Mouse (Mus musculus) testis, postnatal 10 days (tissue): ENCODE measurements at regions not wholly inside any gene's neighbourhood (a gene's known extent, or its start where the extent isn't known, plus 50 kb on each side); places are given as distances from the start of the nearest gene placed in this dataset.

Source experiments
- DNase-seq: peaks from one replicate; pipeline ENCODE4 v3.0.0; 2021; ENCODE audit warnings: low spot score

DNA sequence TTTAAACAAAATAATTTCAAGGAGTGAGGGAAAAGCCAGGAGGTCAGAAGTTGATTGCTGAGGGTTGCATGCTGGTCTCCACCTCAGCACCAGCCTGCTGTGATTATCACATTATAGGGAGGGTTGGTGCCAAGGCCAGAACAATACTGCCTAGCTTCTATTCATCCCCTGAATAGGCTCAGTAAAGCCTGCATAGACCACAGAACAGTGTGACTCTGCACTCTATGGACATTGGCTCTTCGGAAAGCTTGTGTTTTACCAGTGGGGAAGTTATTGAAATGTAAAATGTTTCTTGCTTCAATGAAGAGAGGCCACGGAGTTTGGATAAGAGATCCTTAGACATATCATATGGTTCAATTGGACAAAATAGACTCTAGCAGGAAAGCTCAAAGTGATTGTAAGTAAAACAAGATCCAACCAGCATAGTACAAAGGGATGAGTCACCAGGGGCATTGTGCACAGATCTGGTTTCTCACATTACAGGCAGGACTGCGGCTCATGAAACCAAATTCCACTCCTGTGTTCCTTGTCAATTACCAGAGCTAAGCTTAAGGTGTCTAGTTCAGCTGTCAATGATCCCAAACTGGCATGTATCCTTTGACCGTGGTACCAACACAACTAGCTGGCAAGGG, 320.8 kb upstream of the Cd180 start:
- DNase-seq = no peak

DNA sequence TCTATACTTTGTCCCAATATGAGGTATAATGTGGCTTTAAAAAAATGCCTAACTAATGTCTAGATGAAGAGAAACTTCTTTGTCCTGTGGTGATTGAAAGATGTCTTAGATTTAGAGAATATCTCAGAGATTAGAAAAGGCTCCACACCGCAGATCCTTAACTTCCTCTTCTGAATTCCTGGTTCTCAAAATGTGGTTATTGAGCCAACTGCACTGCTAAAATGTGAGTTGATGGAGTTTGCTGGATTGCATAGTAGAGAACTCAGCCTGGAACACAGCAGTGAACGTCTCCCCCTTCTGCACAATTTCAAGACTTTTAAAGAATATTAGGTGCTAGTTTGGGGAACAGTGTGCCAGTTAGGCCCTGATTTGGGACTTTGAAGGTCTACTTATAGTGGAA, 312.7 kb upstream of the Cd180 start:
- DNase-seq = no peak

DNA sequence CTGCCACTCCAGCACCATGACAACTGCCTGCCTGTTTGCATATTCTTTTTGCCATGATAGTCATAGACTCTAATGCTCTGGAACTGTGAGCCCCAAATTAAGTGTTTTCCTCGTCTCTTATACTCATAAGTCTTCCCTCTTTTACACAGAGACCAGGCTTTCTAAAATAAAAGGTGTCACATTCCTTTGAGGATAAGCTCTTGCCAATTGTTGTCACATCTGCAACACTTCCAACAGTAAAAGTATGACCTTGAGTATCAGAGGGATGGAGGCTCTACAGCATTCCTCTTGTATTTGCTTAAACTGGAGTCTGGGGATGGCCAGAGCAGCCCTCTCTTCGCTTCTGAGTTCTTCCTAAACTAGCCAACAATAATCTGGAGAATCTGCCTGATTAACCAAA, 301.4 kb upstream of the Cd180 start:
- DNase-seq = no peak

DNA sequence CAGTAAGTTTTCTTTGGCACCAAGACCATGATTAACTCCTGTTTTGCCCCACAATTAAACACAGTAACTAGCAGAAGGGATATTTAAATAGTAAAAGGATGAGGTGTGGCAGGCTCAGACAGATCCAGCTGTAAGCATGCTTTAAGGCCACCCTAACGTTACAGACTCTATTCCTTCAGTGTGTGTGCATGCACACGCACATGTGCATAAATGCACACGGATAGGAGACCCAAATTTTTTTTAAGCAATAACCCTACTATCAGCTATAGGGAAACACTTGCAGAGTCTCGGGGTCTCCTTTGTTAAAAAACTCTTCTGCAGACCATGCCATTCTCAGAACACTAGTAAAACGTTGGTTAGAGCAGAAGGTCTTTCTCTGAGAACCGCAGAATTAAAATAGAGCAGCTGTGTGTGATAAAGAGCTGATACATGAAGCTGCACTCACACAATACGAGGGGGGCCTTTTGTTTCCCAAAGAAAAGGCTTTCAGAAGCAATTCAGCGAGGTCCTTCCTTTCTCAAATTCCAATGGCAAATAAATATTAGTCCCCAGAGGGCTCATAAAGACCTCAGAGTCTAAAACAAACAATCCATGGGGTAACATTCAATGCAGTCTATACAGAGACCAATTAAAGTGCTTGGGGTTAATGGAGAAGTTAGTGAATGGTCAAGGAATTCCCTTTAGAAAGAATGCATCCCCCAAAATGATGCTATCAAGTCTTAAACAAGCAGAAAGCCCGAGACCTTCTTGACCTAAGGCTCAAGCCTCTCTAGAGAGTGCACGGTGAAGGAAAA, 300.3 kb upstream of the Cd180 start:
- no peak for DNase-seq

DNA sequence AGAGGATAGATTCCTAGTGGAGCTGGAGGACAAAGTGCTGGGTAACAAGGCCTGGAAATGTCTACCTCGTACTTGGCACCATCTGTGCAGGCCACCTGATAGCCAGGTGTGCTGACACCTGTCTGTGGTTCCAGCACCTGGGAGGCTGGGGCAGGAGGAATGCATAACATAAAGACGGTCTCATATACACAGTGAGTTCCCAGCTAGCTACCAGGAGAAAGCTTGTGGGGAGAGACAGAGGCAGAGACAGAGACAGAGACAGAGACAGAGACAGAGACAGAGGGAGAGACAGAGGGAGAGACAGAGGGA, 299.7 kb upstream of the Cd180 start:
- no peak for DNase-seq

DNA sequence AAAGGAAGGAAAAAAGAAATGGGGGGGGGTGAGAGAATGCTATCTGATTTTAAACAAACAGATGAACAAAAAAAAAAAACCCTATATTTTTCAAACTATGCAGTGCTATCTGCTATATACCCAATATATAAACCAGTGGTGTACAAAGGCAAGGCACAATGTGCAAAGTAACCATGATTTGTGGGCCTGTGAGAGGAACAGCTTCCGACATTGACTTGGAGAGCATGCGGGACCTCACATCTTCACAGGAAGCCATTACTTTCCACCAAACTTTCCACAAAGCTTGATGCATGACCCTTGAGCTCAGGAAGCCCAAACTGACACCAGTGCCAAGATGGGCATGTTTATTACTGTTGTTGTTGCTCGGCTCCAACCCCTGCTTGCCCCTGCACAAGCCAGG, 299.3 kb upstream of the Cd180 start:
- DNase-seq = no peak

DNA sequence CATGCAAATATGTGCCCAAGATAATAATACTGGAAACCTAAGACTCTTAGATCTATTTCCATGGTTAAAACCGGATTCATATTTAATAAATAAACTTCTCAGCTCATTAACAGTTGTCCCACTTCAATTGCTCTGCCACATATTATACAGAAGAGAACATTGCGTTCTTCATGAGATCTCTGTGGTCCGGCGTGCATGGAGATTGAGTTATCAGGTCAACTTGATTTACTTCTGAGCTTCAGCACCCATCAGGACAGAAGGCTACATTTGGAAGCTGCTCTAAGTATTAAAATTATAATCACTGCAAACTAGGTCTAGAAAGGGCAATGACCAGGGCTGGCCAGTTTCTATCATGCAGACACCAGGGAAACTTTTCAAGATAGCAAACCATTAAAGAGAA, 295.9 kb upstream of the Cd180 start:
- no peak for DNase-seq

DNA sequence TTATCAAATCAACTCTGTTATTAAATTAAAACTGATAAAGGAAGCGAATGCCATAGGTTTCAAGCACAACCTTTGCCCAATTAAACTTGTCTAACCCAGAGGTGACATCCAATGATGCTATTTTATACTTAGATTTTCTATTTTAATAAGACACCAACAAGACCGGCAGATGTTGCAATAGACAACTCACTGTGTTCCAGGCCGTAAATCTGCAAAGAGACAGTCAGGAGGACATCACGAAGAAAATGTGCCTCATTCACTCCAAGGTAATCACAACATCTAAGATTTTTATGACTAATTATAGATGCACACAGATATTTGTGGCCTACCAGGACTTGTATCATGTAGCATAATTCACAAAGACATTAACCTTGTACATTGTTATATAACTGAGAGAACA, 281.5 kb upstream of the Cd180 start:
- DNase-seq = no peak

DNA sequence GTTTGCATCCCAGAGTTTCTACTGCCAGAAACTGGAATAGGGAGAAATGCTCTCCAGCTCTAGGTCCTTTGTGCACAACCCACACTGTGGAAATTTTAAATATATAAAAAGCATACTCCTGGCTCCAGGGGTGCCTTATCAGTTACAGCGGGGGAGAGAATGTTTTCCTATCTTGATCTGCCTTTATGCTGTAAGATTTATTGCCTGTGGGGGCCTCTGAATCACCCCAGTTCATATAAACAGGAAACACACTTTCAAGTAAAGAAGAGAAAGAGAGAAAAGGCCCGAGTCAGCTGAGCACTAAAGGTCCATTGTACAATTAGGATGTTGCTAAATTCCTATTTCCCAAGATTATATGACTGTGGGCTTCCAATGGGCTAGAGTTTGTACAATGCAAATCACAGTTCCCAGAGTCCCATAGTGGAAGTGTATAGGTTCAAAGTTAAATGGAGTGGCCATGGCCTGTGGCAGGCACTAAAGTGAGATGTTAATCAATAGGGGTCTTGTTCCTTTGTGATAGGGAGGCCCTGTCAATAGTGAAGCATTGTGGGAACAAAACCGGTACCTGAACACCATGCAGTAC, 258.9 kb upstream of the Cd180 start:
- no peak for DNase-seq

DNA sequence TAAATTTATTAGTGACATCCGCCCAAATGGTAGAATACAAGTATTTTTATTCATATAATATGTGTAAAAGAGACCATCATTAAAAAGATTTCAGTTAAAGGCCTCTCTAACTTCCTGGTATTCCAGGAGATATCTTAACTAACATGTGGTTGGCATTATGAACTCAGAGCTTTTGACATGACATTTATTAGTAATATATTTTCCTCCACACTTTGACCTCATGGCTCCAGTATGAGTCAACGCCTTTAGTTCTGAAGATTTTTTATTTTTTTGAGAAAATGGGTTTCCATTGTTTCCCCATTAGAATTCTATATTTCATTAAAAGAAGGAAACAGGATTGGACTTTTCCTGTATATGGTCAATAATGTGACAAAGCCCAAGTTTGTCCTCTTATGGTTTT, 250.7 kb upstream of the Cd180 start:
- no peak for DNase-seq

DNA sequence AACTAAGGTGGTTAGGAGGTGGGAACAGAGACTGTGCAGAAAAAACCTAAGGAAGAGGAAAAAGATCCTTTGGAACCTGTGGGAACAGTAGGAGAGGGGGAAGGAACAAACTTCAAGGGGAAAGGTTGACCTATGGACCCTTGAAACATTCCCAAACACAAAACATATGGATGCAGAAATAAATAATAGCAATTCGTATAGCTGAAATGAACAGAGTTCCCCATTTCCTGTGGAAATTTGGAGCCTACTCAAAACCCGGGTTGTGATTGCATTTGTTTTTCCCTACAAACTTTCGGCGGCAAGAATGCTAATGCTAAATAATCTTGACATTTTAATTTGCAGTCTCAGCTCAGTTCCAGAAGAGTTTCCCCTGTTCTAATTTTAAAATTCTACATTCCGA, 246.0 kb upstream of the Cd180 start:
- DNase-seq = no peak

DNA sequence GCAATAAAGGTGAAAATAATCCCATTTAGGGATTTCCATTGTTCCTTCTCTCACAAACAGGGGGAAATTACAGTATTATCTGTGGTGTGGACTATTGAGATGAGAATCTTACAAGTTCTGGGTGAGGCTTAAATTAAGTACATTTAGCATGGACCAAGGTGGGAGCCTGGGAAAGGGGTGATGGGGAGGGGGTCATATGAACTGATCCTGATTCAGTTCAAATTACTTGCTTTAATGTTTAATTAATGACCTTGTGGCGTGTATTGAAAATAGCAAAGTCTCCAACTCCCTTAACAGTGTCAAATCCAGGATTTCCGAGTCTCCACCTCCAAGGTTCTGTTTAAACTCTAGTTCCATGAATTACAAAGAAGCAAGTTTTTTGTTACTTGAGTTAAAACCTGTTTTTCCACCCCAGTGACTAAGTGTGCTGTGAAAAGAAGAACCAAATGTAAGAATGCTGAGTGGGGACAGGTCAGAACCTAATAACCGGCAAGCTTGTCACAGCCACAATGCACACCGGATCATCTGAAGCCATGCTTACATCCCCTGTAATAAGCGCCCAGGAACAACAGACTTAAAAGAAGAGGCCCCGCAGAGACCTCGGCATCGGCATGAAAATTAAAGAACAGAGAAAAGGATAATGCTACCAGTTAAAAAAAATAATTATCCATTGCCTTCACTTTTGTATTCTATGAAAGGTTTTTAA, 243.8 kb upstream of the Cd180 start:
- no peak for DNase-seq

DNA sequence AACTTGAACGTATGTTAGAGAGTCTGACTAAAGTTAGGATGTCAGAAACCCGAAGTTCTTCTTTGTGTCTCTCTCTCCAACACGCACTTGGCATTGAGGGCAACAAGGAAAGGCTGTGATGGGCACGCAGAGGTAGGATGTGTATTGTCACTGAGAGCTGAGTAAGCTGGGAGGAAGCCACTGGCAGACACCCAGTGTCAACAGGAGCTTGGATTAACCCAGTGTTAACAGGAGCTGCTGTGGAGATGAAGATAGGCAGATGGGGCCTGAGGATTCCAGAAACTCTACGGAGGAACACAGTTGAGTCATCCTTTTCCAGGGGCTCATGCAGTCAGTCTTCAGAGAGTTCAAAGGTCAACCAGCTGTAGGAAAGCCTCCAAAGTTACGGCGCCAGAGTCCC, 242.2 kb upstream of the Cd180 start:
- no peak for DNase-seq

DNA sequence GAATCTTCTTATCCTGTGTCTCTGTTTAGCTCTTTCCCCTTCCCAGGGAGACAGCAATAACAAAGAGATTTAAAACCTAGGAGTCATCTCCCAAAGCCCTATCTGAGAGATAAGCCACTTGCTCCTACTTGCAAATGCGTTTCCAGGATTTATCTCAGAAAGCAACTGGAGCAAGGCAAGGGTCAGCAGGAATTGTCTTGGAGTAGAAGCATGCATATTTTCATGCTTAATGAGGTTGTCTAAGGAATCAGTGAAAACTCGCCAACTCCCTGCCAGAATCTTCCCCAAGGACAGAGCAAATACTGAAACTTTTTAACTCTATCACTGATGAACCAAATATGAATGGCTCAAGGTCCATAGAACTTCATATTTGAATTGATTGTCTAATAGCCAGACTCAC, 234.6 kb upstream of the Cd180 start:
- DNase-seq = no peak

DNA sequence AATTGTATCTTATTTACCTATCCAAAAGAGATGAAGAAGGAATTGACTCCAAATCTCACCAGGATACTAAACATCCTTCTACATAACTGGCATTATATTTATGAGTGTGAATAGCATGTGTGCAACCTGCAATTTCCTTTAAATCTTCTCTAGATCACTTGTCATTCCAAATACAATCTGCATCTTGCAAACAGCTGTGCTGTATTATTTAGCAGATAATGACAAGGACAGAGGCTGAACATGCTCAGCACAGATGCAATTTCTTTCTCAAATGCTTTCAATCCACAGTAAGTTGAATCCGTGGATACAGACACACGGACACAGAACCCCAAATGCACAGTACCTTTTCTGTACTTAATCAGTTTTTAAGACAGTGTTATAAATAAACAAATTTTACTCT, 229.4 kb upstream of the Cd180 start:
- no peak for DNase-seq

DNA sequence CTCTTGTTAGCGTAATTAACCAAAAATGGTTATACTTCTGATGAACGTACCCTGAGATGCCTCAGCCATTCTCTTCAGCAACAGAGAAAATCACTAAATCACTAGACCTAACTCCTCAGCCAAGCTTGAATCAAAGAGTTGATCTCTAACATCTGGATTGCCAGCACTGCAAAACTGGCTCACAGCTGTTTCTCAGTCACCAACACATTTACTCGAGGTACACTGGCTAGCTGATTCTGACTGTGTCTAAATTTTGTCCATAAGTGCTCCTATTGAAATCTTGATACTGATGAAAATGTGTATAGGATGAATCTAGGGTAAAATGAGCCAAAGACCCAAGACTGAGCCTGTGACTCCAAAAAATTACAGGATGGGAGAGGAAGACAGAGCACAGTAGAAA, 211.5 kb upstream of the Cd180 start:
- no peak for DNase-seq

DNA sequence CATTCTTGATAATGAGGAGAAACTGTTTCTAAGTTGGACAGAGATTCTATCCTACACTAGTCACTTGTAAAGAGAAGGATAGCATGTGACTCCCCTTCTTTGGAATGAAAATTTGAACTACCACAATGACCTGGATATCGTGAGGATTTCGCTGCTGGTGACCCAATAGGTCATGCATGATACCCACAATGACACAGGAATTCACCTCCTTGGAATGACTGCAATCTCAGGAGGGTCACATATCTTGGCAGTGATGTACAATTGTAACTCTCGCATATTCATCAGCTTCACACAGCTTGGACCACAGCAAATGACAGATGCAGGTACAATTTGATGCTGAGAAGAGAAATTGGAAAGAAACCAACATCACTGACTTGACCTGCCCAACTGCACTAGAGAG, 210.9 kb upstream of the Cd180 start:
- DNase-seq = no peak

DNA sequence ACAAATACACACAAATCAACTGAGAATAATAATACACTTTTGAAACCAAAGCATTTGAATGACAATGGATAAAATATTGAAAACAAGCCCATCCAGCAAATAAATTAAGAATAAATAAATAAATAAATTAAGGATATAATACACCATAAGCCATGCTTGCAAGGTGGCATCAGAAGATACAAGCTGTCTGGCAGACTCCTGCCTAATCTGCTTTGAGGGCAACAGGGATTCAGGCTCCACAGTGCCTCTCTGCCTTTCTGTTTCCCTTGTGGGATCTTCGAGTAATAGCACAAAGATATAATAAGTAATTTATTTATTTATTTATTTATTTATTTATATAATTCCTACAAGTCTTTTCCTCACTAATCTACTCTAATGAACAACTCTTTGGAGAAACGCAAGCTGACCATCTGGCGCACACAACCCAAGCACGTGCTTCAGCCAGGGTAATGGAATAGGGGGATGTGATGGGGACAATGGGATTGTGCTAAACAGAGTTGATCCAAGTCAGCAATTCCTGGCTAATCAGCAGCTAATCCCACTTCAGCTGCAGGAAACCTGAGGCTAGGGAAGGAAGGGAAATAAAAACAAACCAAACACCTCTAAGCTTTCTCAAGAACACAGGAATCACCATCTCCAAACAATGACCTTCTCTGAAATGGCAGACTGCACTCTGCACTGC, 205.8 kb upstream of the Cd180 start:
- no peak for DNase-seq

DNA sequence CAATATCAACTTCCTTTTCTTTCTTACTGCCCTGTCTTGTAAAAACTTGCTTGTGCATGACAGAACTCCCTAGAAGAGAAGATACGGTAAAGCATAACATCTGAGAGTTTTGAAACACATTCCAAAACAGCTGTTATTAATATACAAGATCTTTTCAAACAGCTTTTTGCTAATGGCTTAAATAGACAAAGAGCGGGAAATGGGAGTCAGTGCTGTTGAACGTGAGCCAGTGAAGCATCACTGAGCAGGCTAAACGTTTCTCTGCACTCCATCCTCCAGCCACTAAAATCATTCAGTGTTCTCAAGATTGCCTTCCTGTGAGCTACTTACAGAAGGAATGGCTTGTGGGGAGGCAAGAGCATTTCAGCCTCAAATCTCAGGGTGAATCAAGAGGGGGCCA, 202.0 kb upstream of the Cd180 start:
- no peak for DNase-seq

DNA sequence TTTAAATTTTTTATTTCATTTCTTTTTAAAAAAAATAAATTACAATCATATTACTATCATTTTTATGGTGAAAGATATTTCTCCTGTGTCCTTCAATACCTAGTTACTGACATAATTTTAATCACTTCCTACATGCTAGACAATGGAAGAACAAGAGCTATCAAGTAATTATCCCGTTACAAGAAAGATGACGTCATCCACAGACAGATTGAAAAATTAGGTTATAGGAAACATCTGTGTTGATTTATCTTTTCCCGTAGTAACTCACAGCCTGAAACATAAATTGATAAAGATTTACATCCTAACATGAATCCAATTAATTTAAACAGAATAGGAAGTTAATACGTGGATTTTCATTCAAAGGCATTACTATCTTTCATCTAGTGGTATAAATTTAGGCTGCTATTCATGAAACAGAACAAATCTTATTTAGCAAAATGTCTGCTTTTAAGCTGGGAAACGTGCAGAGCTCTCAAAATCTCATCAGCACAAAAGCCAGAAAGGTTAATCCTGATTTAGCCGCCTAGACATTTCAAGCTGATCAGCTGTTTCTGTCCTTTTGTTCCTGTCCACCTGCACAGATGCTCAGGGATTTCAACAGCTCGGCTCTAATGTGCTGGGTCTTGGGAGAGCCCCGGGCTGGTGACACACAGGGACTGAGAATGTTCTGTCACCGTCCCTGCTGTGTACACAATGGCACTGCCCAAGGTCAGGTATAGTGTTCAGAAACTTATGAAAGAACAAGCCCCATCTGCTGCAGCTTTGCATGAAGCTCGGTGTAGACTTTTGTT, 189.0 kb upstream of the Cd180 start:
- no peak for DNase-seq

DNA sequence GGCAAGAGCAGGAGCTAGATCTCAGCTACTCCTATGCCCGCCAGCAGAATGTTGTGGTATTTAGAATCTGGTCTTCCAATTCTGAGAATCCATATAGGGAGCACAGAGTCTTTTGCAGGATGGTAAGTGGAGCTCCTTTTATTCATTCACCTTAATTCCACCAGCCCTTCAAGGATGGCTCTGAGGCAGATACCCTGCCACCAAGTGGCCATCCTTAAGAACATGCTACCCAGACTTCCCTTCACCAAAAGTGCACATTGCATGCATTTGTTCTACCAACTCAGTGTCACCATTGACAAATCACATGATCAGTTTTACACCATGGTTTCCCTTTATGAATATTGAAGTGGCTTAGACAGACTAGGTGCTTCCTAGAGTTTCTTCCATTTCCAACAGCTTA, 186.1 kb upstream of the Cd180 start:
- no peak for DNase-seq

DNA sequence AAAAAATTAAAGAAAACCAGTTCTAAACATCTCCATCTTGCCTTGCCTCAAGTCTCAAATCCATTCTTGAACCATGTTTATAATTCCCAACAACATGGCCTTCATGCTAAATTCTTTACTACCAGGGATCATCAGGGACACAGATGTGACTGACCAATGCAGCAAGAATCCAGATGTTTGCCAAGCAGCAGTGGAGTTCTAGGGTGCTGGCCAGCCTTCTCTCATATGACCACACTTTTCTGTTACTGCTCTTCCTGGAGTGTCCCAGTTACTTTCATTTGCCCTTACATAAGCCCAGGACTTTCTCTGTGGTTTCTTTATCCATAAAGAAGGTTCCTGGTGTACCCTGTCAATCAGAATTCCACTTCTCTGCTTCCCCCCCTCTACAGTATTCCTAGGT, 185.4 kb upstream of the Cd180 start:
- DNase-seq = no peak
